15 mouse cellular contexts compared by ENCODE assay signal in genomic region chr6:118090827-118091226, GRCm38 (mm10).
"Had no signal": no experiment of that assay in that cellular context is flagged by ENCODE, and none has a peak within 500 bp of the region (broad histone marks: within the 10 kb centered on the region; RNA-seq: fewer than 3 reads in every experiment).

No protein-coding gene starts in this region.

- H3K9ac ChIP-seq: neural tube, embryonic 15.5 days; stomach, embryonic 15.5 days had no signal

- H3K36me3 ChIP-seq: stomach, embryonic 15.5 days had no signal

- H3K4me2 ChIP-seq: neural tube, embryonic 15.5 days; stomach, embryonic 15.5 days had no signal

- H3K27me3 ChIP-seq: neural tube, embryonic 15.5 days; stomach, embryonic 15.5 days had no signal

- H3K4me3 ChIP-seq: neural tube, embryonic 15.5 days; stomach, embryonic 15.5 days had no signal

- H3K9me3 ChIP-seq: neural tube, embryonic 15.5 days; stomach, embryonic 15.5 days had no signal

- DNase-seq: retina, postnatal 1 day; right cerebral cortex, adult 18-20 months; right cerebral cortex, postnatal 14 days; right cerebral cortex, postnatal 25 days; right cerebral cortex, postnatal 4 days; spleen, adult 18-20 months; thymus, adult 18-20 months; thymus, adult 2 months; thymus, postnatal 14 days; thymus, postnatal 25 days; thymus, postnatal 36 days; thymus, postnatal 4 days had no signal

- H3K4me1 ChIP-seq: neural tube, embryonic 15.5 days; stomach, embryonic 15.5 days had no signal

- H3K27ac ChIP-seq: neural tube, embryonic 15.5 days; stomach, embryonic 15.5 days; stomach, postnatal 0 days had no signal
